Mouse (Mus musculus): ENCODE data around the gene Tars2. TPM values are rescaled to one million over a fixed set of nuclear protein-coding genes. Genes with fewer than 3 reads are reported as not detected.
"Not testable (repeated sequence)": the region's sequence is repeated elsewhere in the genome, so short reads cannot be mapped to it uniquely, and the experiment has no call there.

Tars2 gene
- polyA plus RNA-seq (2015; fragmentation: Nextera tagmentation; extraction: Ambion mirVana) = 47.9 and 48.2 TPM in 2 replicates

DNA sequence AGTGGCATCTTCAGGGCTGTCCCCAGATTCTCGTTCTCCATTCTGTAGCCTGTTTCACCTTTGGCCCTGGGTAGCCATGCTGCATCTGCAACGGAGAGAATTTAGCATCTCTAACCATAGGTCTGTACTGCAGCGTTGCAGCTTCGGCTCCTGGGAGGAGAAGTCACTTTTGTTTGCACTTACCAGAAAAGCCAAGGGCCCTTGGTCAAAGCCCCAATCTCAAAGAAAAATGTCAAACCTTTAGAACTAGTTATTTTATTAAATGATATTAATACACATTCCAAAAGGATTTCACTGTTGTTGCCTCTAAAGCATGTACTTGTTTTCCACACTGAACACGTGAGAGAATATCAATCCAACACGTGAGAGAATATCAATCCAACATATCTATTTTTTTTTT lies at the start of gene Tars2:
TSS of gene Tars2 (minus strand) at position 101 of the 400 bp plus-strand sequence.
- Histone ChIP-seq H3K4me1 (replicated peaks) (0 out of 2 replicates have a peak, but pooled peaks cover 2% of the 10 kb centered on the region), H3K27ac (replicated peaks) (no peak within 1 kb of the TSS)
- no peak for ATAC-seq (ENCODE audit: low FRiP score, low read depth)

DNA sequence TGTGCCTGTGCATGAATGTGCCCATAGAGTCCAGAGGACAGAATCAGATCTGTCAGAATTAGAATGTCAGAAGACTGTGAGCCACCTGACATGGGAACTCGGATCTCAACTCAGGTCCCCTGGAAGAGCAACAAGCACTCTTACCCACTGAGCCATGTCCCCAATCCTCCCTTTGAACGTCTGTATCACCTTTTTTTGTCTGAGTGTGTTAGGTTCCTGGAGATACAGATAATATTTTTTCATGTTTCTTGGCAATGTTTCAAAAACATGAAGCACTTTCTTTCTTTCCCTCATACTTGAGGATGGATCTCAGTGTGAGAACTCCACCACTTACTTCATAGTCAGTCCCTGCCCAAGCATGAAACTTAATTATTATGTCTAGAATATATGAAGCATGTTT lies 48.4 kb upstream of the Tars2 start:
- H3K4me1 ChIP-seq (replicated peaks) = no peaks in the 10 kb centered on the region
- no peaks in the 10 kb centered on the region for H3K27me3 ChIP-seq
- H3K4me2 ChIP-seq = no peak overlapping the region
- no peaks in the 10 kb centered on the region for H3K9me3 ChIP-seq
- 81% methylated on average over 2 of the region's 2 CpGs for WGBS
- H3K9ac ChIP-seq = no peak overlapping the region
- no peak overlapping the region for H3K4me3 ChIP-seq
- no peak overlapping the region for H3K27ac ChIP-seq (replicated peaks)
- no peak for ATAC-seq (ENCODE audit: low FRiP score, low read depth)
- peaks cover 4% of the 10 kb centered on the region; the same call in 1 of the 2 replicates for H3K36me3 ChIP-seq

More for the DNA sequence above, at the start of gene Tars2:
- Histone ChIP-seq H3K36me3 (peaks cover 12% of the 10 kb centered on the region), H3K4me2 (no peak within 1 kb of the TSS), H3K27me3 (no peaks in the 10 kb centered on the region), H3K9ac (no peak within 1 kb of the TSS), H3K4me3 (no peak within 1 kb of the TSS), H3K9me3 (no peaks in the 10 kb centered on the region)
- 89% methylated on average over 6 of the region's 6 CpGs for WGBS

DNA sequence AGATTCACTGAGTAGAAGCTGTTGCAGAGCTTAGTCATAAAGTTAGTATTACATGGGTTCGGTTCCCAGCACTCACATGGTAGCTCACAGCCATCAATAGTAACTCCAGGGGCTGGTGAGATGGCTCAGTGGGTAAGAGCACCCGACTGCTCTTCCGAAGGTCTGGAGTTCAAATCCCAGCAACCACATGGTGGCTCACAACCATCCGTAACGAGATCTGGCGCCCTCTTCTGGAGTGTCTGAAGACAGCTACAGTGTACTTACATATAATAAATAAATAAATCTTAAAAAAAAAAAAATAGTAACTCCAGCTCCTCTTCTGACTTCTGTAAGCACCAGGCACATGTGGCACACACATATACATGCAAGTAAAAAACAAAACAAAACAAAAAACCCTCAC lies 47.6 kb upstream of the Tars2 start:
- not testable (repeated sequence) for H3K4me2 ChIP-seq; ATAC-seq (ENCODE audit: low FRiP score, low read depth); H3K9me3 ChIP-seq; H3K36me3 ChIP-seq; H3K27ac ChIP-seq (replicated peaks); H3K4me1 ChIP-seq (replicated peaks); H3K9ac ChIP-seq; H3K27me3 ChIP-seq; H3K4me3 ChIP-seq
- WGBS = 82% methylated on average over 6 of the region's 6 CpGs

DNA sequence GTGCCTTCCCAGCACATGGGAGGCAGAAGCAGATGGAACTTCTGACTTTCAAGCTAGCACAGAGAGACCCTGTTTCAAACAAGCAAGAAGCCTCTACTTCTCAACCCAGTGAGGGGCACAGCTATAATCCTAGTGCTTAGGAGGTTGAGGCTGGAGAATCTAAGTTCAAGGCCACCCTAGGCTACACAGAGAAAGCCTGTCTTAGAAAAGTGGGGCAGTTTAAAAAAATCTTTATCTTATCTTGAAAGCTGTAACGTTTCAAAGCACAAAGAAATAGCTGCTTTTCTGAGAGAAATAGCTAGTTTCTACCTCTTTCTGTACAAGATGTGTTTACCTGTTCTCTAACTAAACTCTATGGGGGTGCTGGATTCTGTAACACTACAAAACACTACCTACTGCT lies 46.7 kb upstream of the Tars2 start:
- H3K4me1 ChIP-seq (replicated peaks) = no peaks in the 10 kb centered on the region
- H3K4me2 ChIP-seq = no peak overlapping the region
- no peak overlapping the region for H3K27ac ChIP-seq (replicated peaks)
- H3K36me3 ChIP-seq = peaks cover 4% of the 10 kb centered on the region; the same call in 1 of the 2 replicates
- no peak for ATAC-seq (ENCODE audit: low FRiP score, low read depth)
- WGBS = 91% methylated on average over 1 of the region's 1 CpGs
- H3K9me3 ChIP-seq = no peaks in the 10 kb centered on the region
- H3K9ac ChIP-seq = no peak overlapping the region
- H3K4me3 ChIP-seq = no peak overlapping the region
- no peaks in the 10 kb centered on the region for H3K27me3 ChIP-seq

DNA sequence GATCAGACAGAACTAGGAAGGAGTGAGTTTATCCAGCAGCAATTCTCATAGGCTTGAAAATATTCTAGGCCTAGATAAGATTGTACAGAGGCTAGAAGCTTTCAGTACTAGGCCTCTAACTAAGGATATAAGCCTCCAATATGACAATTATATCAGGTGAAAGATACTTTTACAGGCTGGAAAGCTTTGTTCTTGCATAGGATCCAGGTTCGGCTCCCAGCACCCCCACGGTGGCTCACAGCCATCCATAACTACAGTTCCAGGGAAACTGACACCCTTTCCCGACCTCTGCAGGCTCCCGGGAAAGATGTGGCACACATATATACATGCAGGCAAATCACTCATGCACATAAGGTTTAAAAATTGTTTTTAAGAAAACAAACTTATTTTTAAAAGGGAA lies 43.8 kb upstream of the Tars2 start:
- Histone ChIP-seq H3K9ac (no peak overlapping the region), H3K4me2 (no peak overlapping the region), H3K27me3 (no peaks in the 10 kb centered on the region), H3K9me3 (no peaks in the 10 kb centered on the region), H3K4me1 (replicated peaks) (no peaks in the 10 kb centered on the region), H3K36me3 (peaks cover 4% of the 10 kb centered on the region; the same call in 1 of the 2 replicates), H3K27ac (replicated peaks) (no peak overlapping the region), H3K4me3 (no peak overlapping the region)
- no peak for ATAC-seq (ENCODE audit: low FRiP score, low read depth)
- WGBS = 95% methylated on average over 4 of the region's 4 CpGs

DNA sequence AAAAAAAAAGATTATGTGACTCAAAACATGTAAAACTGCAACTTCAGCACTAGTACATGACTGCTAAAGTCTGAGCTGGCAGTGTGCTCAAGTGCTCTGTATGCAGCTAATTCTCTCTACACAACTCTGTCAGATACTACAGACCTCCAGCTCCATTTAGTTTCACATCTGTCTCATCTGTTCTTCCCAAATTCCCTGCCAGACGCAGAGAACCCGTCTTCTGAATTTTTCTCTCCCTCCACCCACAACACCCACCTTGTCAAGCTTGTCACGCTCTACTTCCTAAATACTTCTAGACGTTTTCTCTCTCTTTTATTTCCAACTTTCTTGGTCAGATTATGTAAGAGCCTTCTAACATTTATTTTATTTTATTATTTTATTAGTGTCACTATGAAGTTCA lies 38.8 kb upstream of the Tars2 start:
- Histone ChIP-seq H3K27ac (replicated peaks) (no peak overlapping the region), H3K4me2 (no peak overlapping the region), H3K9me3 (no peaks in the 10 kb centered on the region), H3K27me3 (no peaks in the 10 kb centered on the region), H3K4me1 (replicated peaks) (no peaks in the 10 kb centered on the region), H3K36me3 (no peaks in the 10 kb centered on the region), H3K4me3 (no peak overlapping the region), H3K9ac (no peak overlapping the region)
- WGBS = 89% methylated on average over 4 of the region's 4 CpGs
- ATAC-seq (ENCODE audit: low FRiP score, low read depth) = no peak

DNA sequence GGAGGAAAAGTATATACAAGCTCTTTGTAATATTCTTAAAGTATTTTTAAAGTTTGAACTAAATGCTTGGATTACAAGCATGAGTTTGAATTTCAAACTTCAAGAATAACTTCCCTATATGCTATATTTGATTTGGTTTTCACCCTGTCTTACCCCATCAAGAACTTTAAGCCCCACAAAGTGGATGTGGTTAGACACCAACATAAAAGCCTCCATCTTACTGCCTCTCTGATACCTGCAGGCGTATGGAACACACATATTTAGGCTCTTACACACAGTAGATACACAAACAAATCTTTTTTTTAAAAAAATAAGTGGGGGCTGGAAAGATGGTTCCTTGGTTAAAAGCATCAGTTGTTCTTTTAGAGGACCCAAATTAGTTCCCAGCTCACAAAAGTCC lies 34.3 kb upstream of the Tars2 start:
- H3K9ac ChIP-seq = no peak overlapping the region
- H3K27ac ChIP-seq (replicated peaks) = no peak overlapping the region
- ATAC-seq (ENCODE audit: low FRiP score, low read depth) = no peak
- WGBS = 92% methylated on average over 1 of the region's 1 CpGs
- no peaks in the 10 kb centered on the region for H3K4me1 ChIP-seq (replicated peaks)
- H3K4me3 ChIP-seq = no peak overlapping the region
- H3K9me3 ChIP-seq = no peaks in the 10 kb centered on the region
- H3K4me2 ChIP-seq = no peak overlapping the region
- no peaks in the 10 kb centered on the region for H3K27me3 ChIP-seq
- no peaks in the 10 kb centered on the region for H3K36me3 ChIP-seq

DNA sequence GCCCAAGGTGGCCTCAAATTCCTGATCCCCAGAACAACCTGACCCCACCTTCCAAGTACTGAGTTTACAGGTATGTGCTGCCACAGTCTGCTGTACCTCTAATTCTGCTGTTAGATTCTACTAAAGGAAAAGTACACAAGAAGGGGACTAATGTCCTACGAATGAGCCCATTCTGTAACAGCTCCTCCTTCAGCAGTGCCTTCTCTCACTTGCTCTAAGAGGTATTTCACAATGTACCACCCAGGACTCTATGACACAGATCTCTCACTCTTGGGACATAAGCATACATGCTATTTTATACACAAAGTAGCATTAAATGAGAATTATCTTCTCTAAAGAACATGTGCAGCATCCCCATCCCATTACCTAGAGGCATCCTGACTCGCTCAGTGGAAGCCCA lies 33.7 kb upstream of the Tars2 start:
- Histone ChIP-seq H3K27ac (replicated peaks) (no peak overlapping the region), H3K27me3 (no peaks in the 10 kb centered on the region), H3K9me3 (no peaks in the 10 kb centered on the region), H3K36me3 (no peaks in the 10 kb centered on the region), H3K4me3 (no peak overlapping the region), H3K4me2 (no peak overlapping the region), H3K4me1 (replicated peaks) (no peaks in the 10 kb centered on the region), H3K9ac (no peak overlapping the region)
- WGBS = 86% methylated on average over 2 of the region's 2 CpGs
- no peak for ATAC-seq (ENCODE audit: low FRiP score, low read depth)

DNA sequence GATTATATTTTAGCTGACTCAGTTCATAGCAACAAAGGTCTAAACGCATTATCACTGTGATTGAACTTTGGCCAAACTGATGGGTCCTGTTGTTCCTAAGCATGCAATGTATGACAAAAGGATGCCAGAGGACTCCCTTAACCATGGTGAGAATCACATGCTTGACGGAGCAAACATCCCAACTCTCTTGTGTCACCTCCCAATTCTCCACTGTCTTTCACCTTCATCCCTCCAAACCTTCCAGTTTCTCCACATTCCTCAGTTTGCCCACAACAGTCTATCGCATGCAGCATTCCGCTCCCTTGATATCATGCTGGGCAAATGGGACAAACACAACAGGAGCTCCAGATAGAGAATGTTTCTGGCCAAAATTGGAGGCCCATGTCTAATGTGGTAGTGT lies 25.5 kb upstream of the Tars2 start:
- no peak overlapping the region for H3K4me2 ChIP-seq
- ATAC-seq (ENCODE audit: low FRiP score, low read depth) = no peak
- peaks cover 58% of the 10 kb centered on the region for H3K36me3 ChIP-seq
- H3K9me3 ChIP-seq = no peaks in the 10 kb centered on the region
- no peaks in the 10 kb centered on the region for H3K27me3 ChIP-seq
- H3K4me1 ChIP-seq (replicated peaks) = no peaks in the 10 kb centered on the region
- H3K4me3 ChIP-seq = no peak overlapping the region
- no peak overlapping the region for H3K9ac ChIP-seq
- H3K27ac ChIP-seq (replicated peaks) = no peak overlapping the region
- WGBS = 89% methylated on average over 4 of the region's 4 CpGs

DNA sequence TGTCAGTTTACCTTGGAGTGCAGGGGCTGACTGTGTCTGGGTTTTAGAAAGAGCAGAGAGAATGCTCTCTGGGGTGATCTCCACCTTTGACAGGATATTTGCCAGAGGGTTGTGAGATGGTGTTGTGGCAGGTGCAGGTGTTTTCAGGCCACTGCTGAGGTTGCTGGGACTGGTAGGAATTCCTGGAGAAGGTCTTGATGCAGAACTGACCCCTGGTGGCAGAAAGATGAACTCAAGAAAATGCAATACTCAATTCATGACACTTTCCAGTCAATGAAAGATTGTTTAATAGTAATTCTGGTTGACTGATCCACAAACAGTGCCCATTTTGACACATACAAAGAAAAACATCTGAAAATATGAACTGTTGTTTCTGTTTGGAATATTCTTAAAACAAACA lies 12.0 kb upstream of the Tars2 start:
- Histone ChIP-seq H3K9me3 (no peaks in the 10 kb centered on the region), H3K27ac (replicated peaks) (no peak overlapping the region), H3K27me3 (no peaks in the 10 kb centered on the region), H3K9ac (no peak overlapping the region), H3K4me2 (no peak overlapping the region), H3K4me1 (replicated peaks) (no peaks in the 10 kb centered on the region), H3K36me3 (peaks cover 59% of the 10 kb centered on the region), H3K4me3 (no peak overlapping the region)
- no peak for ATAC-seq (ENCODE audit: low FRiP score, low read depth)

DNA sequence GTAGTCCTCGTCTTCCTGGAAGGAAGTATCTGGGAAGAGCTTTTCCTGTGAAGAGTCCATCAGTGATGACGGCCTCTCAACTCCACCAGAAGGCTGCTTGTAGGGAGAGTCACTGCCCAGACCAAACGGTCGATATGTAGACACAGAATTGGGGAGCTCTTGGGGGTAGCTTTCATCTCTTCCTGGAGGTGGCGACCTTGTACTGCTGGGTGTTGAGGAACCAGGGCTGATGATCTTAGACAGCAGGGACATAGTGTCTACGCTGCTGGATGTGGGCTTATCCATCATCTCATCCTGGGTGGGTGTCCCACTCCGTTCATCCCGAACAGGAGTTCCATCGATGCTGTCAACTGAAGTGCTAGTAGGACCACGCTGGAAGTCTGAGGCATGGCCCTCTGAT lies 5.5 kb upstream of the Tars2 start:
- H3K9me3 ChIP-seq = no peaks in the 10 kb centered on the region
- H3K9ac ChIP-seq = no peak overlapping the region
- H3K27ac ChIP-seq (replicated peaks) = no peak overlapping the region
- H3K36me3 ChIP-seq = peaks cover 44% of the 10 kb centered on the region
- WGBS = 92% methylated on average over 10 of the region's 10 CpGs
- H3K27me3 ChIP-seq = no peaks in the 10 kb centered on the region
- no peak for ATAC-seq (ENCODE audit: low FRiP score, low read depth)
- no peaks in the 10 kb centered on the region for H3K4me1 ChIP-seq (replicated peaks)
- H3K4me2 ChIP-seq = no peak overlapping the region
- H3K4me3 ChIP-seq = no peak overlapping the region

DNA sequence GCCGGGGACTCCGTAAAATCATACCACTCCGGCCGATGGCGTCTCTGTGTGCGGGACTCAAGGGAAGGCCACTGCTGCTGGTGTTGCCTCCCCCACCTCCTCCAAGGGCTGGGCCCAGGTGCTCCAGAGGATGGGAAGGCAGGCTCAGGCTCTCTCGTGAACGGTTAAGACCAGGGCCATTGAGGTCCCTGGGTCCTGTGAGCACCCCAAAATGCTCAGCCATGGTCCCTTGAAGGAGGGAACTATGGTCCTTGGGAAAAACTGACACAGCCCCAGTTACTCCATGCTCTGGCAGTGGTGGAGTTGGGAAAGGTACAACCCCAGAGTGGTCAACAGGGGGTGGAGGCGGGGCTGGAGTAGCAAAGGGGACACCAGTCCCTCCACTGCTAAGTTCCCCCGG lies 3.8 kb upstream of the Tars2 start:
- whole genome bisulfite sequencing = 75% methylated on average over 10 of the region's 10 CpGs
- Histone ChIP-seq H3K27me3 (no peaks in the 10 kb centered on the region), H3K9me3 (no peaks in the 10 kb centered on the region), H3K4me2 (no peak overlapping the region), H3K4me1 (replicated peaks) (no peaks in the 10 kb centered on the region), H3K27ac (replicated peaks) (no peak overlapping the region), H3K36me3 (peaks cover 38% of the 10 kb centered on the region), H3K4me3 (no peak overlapping the region), H3K9ac (no peak overlapping the region)
- ATAC-seq (ENCODE audit: low FRiP score, low read depth) = 0 out of 2 replicates have a peak, but pooled peaks have one; percentile 19

DNA sequence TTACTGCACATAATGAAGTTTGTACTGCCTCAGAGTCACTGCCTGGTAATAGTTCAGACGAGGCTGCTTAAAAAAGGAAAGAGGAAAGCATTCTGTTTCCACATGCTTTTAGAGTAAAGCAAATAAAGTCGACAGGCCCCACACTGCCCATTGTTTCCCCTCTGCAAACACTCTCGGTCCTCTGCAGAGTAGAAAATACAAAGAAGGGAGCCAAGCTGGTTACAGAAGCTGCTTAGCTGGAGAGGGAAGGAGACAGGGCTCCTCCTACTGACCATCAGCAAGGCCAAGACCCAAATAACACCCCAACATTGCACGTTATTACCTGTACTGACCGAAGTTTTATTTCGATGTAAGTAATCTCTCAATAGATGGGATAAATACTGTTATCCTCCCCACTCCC lies 3.0 kb upstream of the Tars2 start:
- no peak overlapping the region for H3K4me3 ChIP-seq
- ATAC-seq (ENCODE audit: low FRiP score, low read depth) = no peak
- H3K4me1 ChIP-seq (replicated peaks) = no peaks in the 10 kb centered on the region
- no peaks in the 10 kb centered on the region for H3K9me3 ChIP-seq
- no peak overlapping the region for H3K4me2 ChIP-seq
- 47% methylated on average over 6 of the region's 6 CpGs for WGBS
- no peaks in the 10 kb centered on the region for H3K27me3 ChIP-seq
- no peak overlapping the region for H3K9ac ChIP-seq
- H3K36me3 ChIP-seq = peaks cover 29% of the 10 kb centered on the region
- no peak overlapping the region for H3K27ac ChIP-seq (replicated peaks)
